Mouse (Mus musculus) urinary bladder, adult 2 months (tissue): ENCODE measurements around the gene Homer1. TPM values are rescaled to one million over a fixed set of nuclear protein-coding genes. Genes with fewer than 3 reads are reported as not detected.

ENCODE experiments used
- DNase-seq: peaks from one replicate; pipeline ENCODE4 v3.0.0; 2022; ENCODE audit warnings: low spot score
- polyA plus RNA-seq: library from polyadenylated mRNA; depleted of rRNA; stranded (reverse); fragments of >200 nt; gene quantifications from 2 replicates; pipeline ENCODE4 v1.2.3, GENCODE M21; 2012; rRNA removed

The Homer1 gene
- polyA plus RNA-seq, result 8.3 and 8.8 TPM in 2 replicates

- DNase-seq, result no peak
Measured at GRCm38 (mm10) chr13:93299316-93299715, at the start of gene Homer1. TSS of gene Homer1 (plus strand) at chr13:93299635.

- no peak for DNase-seq
Measured at GRCm38 (mm10) chr13:93251732-93252131, 47.7 kb upstream of the Homer1 start.

GRCm38 (mm10) chr13:93252175-93252574 lies 47.3 kb upstream of the Homer1 start:
- DNase-seq, result no peak

DNA sequence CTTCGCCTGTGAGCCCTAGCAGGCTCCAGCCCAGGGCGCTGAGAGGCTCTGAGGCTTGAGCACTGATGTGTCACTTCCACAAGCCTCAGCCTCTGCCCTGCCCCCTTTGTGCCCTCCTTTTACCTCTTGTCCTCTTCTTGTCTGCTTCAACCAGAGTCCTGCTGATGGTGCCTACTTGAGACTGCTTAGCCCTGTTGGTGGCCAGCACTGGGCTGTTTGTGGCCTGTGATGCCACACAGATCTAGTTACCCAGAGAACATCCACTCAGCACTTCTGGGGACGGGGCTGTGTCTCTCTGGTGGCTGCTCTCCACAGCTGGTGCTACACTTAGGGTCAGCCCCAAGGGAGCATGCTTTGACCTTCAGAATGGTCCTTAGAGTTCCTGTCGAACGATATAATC lies 46.5 kb upstream of the Homer1 start:
- no peak for DNase-seq

GRCm38 (mm10) chr13:93267151-93267550 lies 32.3 kb upstream of the Homer1 start:
- DNase-seq, result no peak

DNA sequence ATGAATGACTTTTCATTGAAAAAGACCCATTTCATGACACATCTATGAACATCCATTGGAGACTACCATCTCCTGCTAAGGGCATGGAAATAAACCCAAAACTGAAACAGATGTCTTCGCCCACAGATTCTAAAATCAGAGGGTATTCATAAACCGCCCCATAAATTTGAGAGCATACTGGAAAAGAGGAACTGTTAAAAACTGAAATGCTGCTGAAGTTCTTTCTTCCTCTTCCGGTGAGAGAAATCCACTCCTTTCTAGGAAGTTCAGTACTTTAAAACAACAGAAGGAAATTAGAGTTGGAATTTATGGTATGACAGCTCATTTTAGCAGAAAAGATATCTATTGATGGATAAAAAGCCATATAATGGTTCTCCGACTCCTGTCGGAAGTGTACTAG lies 1.1 kb downstream of the Homer1 start:
- DNase-seq, result no peak

DNA sequence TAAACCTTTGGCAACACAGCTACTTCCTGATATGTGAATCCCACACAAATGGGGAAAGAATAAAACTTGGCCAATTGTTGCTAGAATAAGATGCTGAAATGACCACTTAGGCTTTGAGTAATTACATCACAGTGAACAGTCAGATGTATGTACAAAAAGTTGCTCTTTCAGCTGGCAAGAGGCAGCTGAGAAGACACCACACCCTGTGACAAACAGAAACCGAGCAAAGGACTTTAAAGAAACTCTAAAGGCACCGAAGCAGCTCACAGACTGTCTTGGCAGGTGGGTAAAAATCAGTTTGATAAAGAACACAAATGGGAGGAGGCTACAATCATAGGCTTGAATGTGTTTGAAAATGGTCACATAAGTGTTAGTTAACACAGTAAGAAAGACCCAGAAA lies 1.6 kb downstream of the Homer1 start:
- no peak for DNase-seq

DNA sequence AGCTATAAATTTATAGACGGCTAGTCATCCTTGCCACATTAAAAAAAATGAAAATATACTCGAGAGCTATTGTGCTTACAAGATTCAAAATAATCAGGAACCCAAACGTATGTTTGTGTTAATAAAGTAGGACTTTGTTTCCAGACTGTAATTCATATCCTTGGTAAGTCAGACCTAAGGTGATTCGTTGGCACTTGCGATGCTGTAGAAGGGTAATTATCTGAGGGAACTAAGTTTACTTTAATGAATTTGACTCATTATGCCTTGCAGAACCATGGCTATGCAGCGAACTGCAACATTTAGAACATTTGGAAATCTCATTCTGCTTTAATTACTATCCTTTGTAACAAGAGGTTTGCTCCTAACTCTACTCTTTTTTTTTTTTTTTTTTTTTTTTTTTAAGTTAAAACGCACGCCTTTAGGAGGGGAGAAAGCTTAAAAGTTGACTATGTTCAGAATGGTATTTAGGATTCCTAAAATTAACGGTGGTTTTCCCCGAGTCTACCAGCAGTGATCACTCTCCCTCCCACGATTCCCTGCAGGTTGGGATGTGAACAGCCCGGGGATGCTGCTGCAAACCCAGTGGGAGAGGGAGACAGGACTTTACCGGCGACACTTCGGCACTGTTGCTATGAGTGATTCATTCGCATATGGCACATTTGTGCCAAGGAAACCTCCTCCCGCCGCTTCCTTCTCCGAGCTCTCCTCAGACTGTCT lies 3.6 kb downstream of the Homer1 start:
- no peak for DNase-seq

GRCm38 (mm10) chr13:93303563-93304250 lies 4.3 kb downstream of the Homer1 start:
- DNase-seq, result peak; percentile 96

- peak; percentile 21 for DNase-seq
Measured at GRCm38 (mm10) chr13:93304251-93305001, 5.0 kb downstream of the Homer1 start.

DNA sequence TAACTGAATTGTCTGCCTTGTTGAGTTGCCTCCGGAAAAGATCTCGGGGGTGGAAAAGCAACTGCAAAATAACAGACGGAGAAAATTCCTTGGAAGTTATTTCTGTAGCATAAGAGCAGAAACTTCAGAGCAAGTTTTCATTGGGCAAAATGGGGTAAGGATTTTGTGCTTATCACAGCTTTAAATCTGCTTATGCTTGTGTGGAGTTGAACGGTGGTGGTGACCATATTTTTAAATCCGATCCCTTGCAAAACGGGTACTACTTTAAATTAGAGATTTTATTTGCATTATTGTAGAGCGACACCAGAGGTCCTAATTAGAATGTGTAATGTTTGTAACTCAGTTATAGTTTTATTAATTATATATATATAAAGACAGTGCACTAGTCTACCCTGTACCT lies 5.7 kb downstream of the Homer1 start:
- DNase-seq, result no peak

DNA sequence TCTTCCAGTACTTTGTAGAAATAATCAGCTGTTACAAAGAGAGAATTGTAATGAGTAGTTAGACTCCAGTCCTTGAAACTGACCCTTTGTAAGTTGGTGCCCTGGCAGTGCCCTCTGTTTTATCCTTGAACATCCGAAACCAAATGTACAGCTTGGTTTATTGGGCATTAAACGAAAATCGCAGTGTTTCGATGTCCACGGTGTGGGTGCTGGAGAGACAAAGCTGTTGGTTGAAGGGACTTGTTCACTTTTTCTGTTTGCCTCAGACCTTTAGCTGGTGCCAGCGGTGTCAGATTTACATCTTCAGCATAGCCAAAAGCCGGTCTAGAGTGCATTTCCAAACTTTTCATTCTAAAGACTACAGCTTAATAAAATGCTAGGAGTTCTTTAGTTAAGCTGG lies 6.2 kb downstream of the Homer1 start:
- no peak for DNase-seq

DNA sequence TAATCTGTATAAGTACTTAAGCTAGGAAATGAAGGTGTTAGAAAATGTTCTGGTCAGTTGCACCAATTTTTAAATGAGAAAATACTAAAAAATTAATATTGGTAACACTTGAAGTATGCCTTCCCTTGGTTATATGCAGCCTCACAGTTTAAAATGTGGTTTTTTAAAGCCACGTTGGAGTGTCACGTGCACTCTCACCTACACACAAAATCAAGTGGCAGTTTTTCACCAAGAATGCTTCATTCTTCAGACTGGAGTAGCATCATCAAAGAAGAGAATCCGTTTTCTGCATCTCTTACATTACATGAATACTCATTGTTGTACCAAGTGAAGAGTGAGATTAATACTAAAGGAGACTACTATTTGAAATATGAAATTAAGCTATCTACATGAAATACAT lies 7.1 kb downstream of the Homer1 start:
- DNase-seq, result no peak

DNA sequence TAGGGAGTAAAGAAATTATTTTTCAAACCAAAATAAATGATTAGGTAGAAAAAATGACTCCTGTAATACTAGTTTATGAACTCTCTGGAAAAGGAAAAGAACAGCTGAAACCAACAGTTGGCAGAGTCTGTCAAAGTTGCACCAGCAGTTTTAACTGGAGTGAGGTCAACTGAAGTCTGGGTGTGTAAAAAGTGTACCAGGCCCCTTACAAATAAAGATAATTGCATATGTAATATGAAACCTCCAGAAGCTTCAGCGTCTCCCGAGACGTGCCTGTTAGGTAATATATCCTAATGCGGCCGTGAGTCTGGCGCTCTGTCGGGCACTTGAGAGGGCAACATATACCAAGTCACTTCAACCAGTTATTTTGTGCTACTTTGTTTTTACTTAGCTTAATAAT lies 8.3 kb downstream of the Homer1 start:
- DNase-seq, result no peak

DNA sequence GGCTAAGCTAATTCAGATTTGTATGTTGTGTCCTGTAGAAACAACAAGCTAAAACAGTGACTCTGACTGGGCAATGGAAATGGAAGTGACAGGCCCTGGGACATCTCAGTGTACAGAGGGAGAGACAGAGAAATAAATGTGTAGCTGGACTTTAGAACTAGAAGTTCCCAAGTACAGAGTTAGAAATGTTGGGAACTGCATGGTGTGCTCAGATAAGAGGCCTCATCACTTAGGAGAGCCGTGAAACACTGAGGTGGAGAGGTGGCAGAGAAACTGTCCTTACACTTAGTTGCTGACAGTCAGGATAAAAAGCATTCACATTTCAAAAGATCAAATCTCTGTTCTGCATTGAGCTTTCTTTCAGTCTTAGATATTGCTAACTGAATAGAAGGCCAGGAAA lies 9.9 kb downstream of the Homer1 start:
- DNase-seq, result no peak

GRCm38 (mm10) chr13:93312518-93312917 lies 13.1 kb downstream of the Homer1 start:
- no peak for DNase-seq

GRCm38 (mm10) chr13:93314322-93314721 lies 14.9 kb downstream of the Homer1 start:
- DNase-seq, result no peak

GRCm38 (mm10) chr13:93320089-93320488 lies 20.7 kb downstream of the Homer1 start:
- no peak for DNase-seq

DNA sequence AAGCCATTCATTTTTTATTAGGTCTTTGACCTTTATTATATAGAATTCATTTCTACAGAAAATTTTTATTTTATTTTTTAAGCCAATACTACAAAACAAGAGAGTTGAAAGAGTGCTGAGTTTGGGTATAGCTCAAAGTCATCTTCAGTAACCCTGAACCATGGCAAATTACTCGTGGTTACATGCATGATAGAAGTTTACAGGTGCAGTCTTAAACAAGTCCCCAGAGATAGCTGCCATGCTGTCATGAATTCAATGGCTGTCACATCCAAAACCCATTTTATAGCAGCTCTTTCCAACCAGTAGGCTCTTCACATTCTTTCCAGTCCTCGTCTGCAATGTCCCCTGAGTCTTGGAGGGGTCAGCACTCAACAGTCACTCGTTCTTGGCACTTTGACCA lies 26.9 kb downstream of the Homer1 start:
- no peak for DNase-seq

DNA sequence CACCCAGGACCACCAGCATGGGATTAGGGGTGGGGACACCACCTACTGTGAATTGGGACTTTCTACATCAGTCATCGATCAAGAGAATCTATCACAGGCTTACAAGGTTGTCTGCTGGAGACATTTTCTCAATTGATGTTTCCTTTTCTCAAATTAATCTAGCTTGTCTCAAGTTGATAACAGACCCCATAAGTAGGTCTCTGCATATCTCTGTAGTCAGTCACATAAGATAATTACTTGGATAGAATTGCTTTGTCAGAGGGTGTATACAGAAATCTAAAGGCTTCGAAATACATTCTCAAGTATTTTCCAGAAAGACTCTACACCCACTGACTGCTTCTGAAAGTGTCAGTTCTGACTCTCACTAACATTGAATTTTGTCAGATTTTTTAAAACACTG lies 32.3 kb downstream of the Homer1 start:
- no peak for DNase-seq

- no peak for DNase-seq
Measured at GRCm38 (mm10) chr13:93332491-93332890, 33.1 kb downstream of the Homer1 start.

GRCm38 (mm10) chr13:93335337-93335736 lies 35.9 kb downstream of the Homer1 start:
- DNase-seq, result no peak

- no peak for DNase-seq
Measured at GRCm38 (mm10) chr13:93338394-93338793, 39.0 kb downstream of the Homer1 start.
